Mouse (Mus musculus): ENCODE data around the gene Aak1. TPM values are rescaled to one million over a fixed set of nuclear protein-coding genes. Genes with fewer than 3 reads are reported as not detected.

The Aak1 gene
- total and polyA plus RNA-seq, 2 experiments from 2014 or later: 9.2 to 46.7 TPM

DNA sequence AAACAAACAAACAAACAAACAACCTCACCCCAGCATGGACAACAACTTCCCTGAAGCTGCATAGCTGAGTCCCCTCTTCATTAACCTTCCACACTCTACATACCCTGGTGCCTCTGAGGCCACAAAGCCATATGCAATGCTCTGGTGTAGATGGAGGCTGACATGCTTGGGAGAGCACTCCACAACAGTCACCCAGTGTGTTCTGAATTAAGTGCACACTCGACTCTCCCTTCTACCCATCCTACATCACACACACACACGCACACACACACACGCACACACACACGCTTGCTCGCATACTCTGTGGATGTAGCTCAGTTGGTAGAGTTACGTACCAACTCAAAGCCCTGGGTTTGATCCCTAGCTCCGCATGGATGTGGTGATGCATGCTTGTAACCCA lies 24.9 kb upstream of the Aak1 start:
- ATAC-seq (ENCODE audit: insufficient read depth, low read depth) (no peak), DNase-seq (ENCODE audit: low spot score) (no peak)
- Histone ChIP-seq H3K9me3 (replicated peaks; ENCODE audit: control insufficient read depth, low read length) (no peaks in the 10 kb centered on the region), H3K27me3 (ENCODE audit: control insufficient read depth, insufficient read depth, low read length) (no peaks in the 10 kb centered on the region), H3K4me1 (ENCODE audit: control insufficient read depth, insufficient read depth) (peaks cover 21% of the 10 kb centered on the region), H3K4me2 (ENCODE audit: low read depth, low read length) (no peak overlapping the region), H3K36me3 (replicated peaks; ENCODE audit: control insufficient read depth, insufficient read depth, low read length) (no peaks in the 10 kb centered on the region), H3K9ac (replicated peaks; ENCODE audit: low read depth, low read length) (no peak overlapping the region), H3K4me3 (ENCODE audit: low read depth, low read length) (no peak overlapping the region), H3K27ac (ENCODE audit: low read depth) (peak overlapping the region; percentile 21; the same call in 1 of the 2 replicates)
- 88% methylated on average over 7 of the region's 7 CpGs for WGBS
- TF ChIP-seq EP300 (IDR thresholded peaks at IDR 0.05; ENCODE audit: low read depth) (no peak), CTCF (IDR thresholded peaks at IDR 0.05; ENCODE audit: low read depth) (no peak)

DNA sequence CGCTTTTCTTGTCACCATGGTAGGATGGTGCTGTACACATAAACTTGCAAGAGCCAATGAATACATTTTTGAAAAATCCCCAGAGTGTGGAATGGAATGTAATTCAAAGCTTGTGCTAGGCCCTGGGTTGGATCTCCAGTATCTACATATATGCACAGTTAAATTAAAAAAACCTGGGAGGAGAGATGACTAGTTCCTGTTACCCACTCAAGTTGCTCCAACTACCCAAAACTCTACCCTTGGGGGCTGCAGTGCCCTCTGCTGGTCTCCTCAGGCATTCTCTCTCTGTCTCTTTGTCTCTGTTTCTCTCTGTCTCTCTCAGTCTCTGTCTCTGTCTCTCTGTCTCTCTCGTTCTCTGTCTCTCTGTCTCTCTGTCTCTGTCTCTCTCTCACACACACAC lies 21.9 kb upstream of the Aak1 start:
- TF ChIP-seq EP300 (IDR thresholded peaks at IDR 0.05; ENCODE audit: low read depth) (no peak), CTCF (IDR thresholded peaks at IDR 0.05; ENCODE audit: low read depth) (peak; percentile 25; the same call in 1 of the 2 replicates)
- H3K27ac ChIP-seq (ENCODE audit: low read depth): no peak overlapping the region
- H3K9ac ChIP-seq (replicated peaks; ENCODE audit: low read depth, low read length): no peak overlapping the region
- H3K4me2 ChIP-seq (ENCODE audit: low read depth, low read length): no peak overlapping the region
- H3K4me3 ChIP-seq (ENCODE audit: low read depth, low read length): no peak overlapping the region
- ATAC-seq (ENCODE audit: insufficient read depth, low read depth) (no peak), DNase-seq (ENCODE audit: low spot score) (no peak)
- peaks cover 36% of the 10 kb centered on the region for H3K4me1 ChIP-seq (ENCODE audit: control insufficient read depth, insufficient read depth)
- H3K27me3 ChIP-seq (ENCODE audit: control insufficient read depth, insufficient read depth, low read length): no peaks in the 10 kb centered on the region
- H3K36me3 ChIP-seq (replicated peaks; ENCODE audit: control insufficient read depth, insufficient read depth, low read length): no peaks in the 10 kb centered on the region
- WGBS: 84% methylated on average over 2 of the region's 2 CpGs
- no peaks in the 10 kb centered on the region for H3K9me3 ChIP-seq (replicated peaks; ENCODE audit: control insufficient read depth, low read length)

DNA sequence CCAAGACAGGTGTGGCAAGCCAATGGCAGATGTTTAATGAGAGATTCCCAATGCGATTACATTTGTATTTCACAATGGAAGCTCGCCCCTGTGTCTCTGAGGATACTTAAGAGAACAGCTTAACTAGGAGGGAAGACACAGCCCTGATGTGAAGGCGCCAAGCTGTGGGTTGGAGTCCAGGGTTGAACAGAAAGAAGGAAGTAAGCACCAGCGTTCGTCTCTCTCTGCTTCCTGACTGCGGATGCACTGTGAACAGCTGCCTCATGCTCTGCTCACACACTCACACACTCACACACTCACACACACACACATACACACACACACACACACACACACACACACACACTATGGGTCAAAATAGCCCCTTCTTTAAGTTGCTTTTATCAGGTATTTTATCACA lies 19.5 kb upstream of the Aak1 start:
- DNase-seq (ENCODE audit: low spot score) (no peak), ATAC-seq (ENCODE audit: insufficient read depth, low read depth) (no peak)
- H3K4me1 ChIP-seq (ENCODE audit: control insufficient read depth, insufficient read depth): peaks cover 25% of the 10 kb centered on the region
- TF ChIP-seq CTCF (IDR thresholded peaks at IDR 0.05; ENCODE audit: low read depth): no peak
- TF ChIP-seq EP300 (IDR thresholded peaks at IDR 0.05; ENCODE audit: low read depth): no peak
- H3K9ac ChIP-seq (replicated peaks; ENCODE audit: low read depth, low read length): no peak overlapping the region
- 85% methylated on average over 6 of the region's 6 CpGs for WGBS
- no peak overlapping the region; the same call in 1 of the 2 replicates for H3K27ac ChIP-seq (ENCODE audit: low read depth)
- no peak overlapping the region for H3K4me2 ChIP-seq (ENCODE audit: low read depth, low read length)
- H3K36me3 ChIP-seq (replicated peaks; ENCODE audit: control insufficient read depth, insufficient read depth, low read length): no peaks in the 10 kb centered on the region
- H3K27me3 ChIP-seq (ENCODE audit: control insufficient read depth, insufficient read depth, low read length): no peaks in the 10 kb centered on the region
- H3K4me3 ChIP-seq (ENCODE audit: low read depth, low read length): no peak overlapping the region
- H3K9me3 ChIP-seq (replicated peaks; ENCODE audit: control insufficient read depth, low read length): no peaks in the 10 kb centered on the region

DNA sequence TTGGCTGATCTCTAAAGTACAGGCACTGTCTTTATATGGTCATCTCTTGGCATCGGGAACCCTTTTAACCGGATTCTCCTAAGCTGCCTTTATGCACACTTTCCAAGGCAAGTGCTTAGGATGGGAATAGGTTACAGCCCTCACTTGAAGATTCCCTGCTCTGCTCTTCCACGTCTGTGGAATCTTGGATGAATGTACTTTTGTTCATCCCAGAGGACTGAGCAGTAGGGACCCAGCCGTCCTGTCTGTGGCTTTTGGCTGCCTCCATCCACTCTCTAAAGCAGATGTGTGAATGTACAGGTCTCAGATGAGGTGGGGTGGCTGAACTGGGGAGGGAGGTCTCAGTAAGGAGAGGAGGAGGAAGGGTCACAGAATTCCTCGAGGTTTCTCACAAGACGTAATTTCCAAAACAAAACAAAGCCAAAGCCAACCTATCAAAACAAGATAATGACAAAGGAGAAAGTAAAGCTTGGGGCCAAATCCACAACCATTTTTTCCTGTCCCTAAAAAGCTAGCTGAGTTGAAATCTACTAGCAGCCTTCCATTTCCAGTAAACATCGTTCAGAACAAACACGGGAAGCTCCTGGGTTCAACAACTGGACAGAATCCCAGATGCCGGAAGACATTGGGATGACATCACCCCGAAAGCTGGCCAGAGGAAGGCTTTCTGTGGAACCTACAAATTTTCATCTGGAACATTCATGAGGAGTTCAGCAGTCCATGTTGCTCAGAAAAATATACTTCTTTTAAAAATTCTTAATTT lies 18.4 kb upstream of the Aak1 start:
- no peaks in the 10 kb centered on the region for H3K27me3 ChIP-seq (ENCODE audit: control insufficient read depth, insufficient read depth, low read length)
- peak; percentile 53 for ATAC-seq (ENCODE audit: insufficient read depth, low read depth)
- H3K9me3 ChIP-seq (replicated peaks; ENCODE audit: control insufficient read depth, low read length): 0 out of 2 replicates have a peak, but pooled peaks cover 3% of the 10 kb centered on the region
- peak; percentile 84 for DNase-seq (ENCODE audit: low spot score)
- H3K36me3 ChIP-seq (replicated peaks; ENCODE audit: control insufficient read depth, insufficient read depth, low read length): no peaks in the 10 kb centered on the region
- no peak for TF ChIP-seq CTCF (IDR thresholded peaks at IDR 0.05; ENCODE audit: low read depth)
- TF ChIP-seq EP300 (IDR thresholded peaks at IDR 0.05; ENCODE audit: low read depth): peak; percentile 68
- 26% methylated on average over 10 of the region's 10 CpGs for WGBS
- H3K4me2 ChIP-seq (ENCODE audit: low read depth, low read length): peak overlapping the region; percentile 38; the same call in 1 of the 2 replicates
- peak overlapping the region; percentile 95 for H3K27ac ChIP-seq (ENCODE audit: low read depth)
- H3K4me1 ChIP-seq (ENCODE audit: control insufficient read depth, insufficient read depth): peaks cover 25% of the 10 kb centered on the region
- peak overlapping the region; percentile 21; the same call in 1 of the 2 replicates for H3K9ac ChIP-seq (replicated peaks; ENCODE audit: low read depth, low read length)
- H3K4me3 ChIP-seq (ENCODE audit: low read depth, low read length): no peak overlapping the region

DNA sequence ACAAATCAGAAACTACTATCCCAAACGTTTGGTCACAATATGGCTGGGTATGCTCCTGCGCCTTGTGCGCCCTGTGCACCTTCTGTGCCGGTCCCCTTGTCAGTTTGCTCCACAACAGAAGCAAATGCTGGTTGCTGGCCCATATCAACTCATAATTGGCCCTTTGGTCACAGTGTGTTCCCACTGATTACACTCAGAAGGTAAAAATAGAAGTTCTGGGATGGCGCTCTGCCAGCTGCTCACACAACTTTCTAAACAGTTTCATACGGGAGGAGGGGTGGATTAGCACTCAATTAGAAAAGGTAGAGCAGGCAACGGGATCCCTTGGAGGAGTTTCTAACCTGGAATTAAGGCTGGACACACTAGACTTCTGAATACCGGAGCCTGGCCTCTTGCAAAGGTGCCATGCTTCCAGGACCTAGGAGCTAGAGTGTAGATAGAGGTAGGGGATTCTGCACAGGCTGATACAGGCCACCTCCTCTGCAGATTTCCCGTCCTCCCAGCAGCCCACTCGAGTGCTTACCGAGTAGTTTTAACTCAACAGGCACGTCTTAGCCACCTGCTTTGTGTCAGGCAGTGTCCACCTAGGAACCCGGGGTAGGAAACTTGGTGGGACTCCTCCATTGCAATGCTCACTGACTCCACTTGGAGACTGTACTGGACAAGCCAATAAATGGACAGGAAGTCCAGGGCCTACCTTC lies 16.4 kb upstream of the Aak1 start:
- Histone ChIP-seq H3K27me3 (ENCODE audit: control insufficient read depth, insufficient read depth, low read length) (no peaks in the 10 kb centered on the region), H3K27ac (ENCODE audit: low read depth) (peak overlapping the region; percentile 95), H3K4me1 (ENCODE audit: control insufficient read depth, insufficient read depth) (peaks cover 25% of the 10 kb centered on the region), H3K36me3 (replicated peaks; ENCODE audit: control insufficient read depth, insufficient read depth, low read length) (no peaks in the 10 kb centered on the region), H3K9me3 (replicated peaks; ENCODE audit: control insufficient read depth, low read length) (0 out of 2 replicates have a peak, but pooled peaks cover 4% of the 10 kb centered on the region), H3K4me3 (ENCODE audit: low read depth, low read length) (no peak overlapping the region), H3K4me2 (ENCODE audit: low read depth, low read length) (no peak overlapping the region), H3K9ac (replicated peaks; ENCODE audit: low read depth, low read length) (no peak overlapping the region; the same call in 1 of the 2 replicates)
- 17% methylated on average over 13 of the region's 13 CpGs for WGBS
- DNase-seq (ENCODE audit: low spot score) (peak; percentile 93), ATAC-seq (ENCODE audit: insufficient read depth, low read depth) (peak; percentile 84)
- peak; percentile 98 for TF ChIP-seq EP300 (IDR thresholded peaks at IDR 0.05; ENCODE audit: low read depth)
- no peak for TF ChIP-seq CTCF (IDR thresholded peaks at IDR 0.05; ENCODE audit: low read depth)
